Mouse (Mus musculus) heart, adult 18-20 months (tissue): ENCODE data around the gene Slc51a. TPM values are rescaled to one million over a fixed set of nuclear protein-coding genes. Genes with fewer than 3 reads are reported as not detected.

Source experiments
- DNase-seq, 2 experiments: peaks; one replicate each; pipeline ENCODE4 v3.0.0; 2021 to 2022; ENCODE audit warnings: mixed read lengths in 1 of 2
- total RNA-seq, 2 experiments: library from RNA; stranded (reverse); gene quantifications; 2 replicates each; pipeline ENCODE4 v1.2.3; 2021

Gene Slc51a
- total RNA-seq, 2 experiments from 2014 or later = 0.32 to 0.85 TPM

DNA sequence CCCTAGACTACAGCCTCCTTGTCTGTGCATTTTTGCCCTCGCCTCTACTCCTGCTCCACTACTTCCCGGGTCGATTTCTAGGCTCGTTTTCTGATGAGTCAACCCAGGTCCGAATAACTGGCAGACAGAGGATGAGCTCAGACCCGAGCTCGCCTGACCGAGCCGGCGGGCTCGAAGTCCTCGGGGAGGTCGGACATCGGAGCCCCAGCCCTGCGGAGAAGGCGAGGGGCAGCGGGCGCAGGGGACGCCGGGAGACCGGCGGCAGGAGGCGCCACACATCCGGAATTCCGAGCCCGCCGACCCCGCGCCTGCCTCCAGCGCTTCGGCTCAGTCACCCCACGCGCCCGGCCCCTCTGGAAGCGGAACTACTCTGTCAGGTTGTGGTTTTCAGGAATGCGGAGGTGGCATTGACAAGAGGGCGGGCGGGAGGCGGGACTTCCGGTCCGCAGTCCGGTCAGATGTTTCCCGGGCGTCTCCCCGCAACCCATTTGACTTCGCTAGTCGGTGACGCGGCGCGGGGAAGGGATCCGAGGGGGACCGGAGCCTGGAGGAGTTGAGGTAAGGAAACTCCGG lies 57.1 kb downstream of the Slc51a start, which contains the start of gene Pcyt1a:
TSS of gene Pcyt1a (plus strand) at position 448 of the 573 bp plus-strand sequence.
- DNase-seq = peak; percentile 90 to 93

- DNase-seq = no peak
These were observed 60.2 kb downstream of the Slc51a start for GRCm38 (mm10) chr16:32427506-32427905.

Other genes starting within 250 kb of the Slc51a start
- 10 to 100 TPM; 12.1 to 12.6 TPM for gene Fbxo45, start 240.7 kb downstream of the Slc51a start, total RNA-seq
- 1 to 10 TPM; 6.9 to 7.4 TPM for gene Wdr53, start 240.7 kb downstream of the Slc51a start, total RNA-seq
- gene Smco1, start 216.4 kb downstream of the Slc51a start, total RNA-seq = 10 to 100 TPM; 22.5 to 25.3 TPM
- 10 to 100 TPM; 12.6 to 12.8 TPM for gene Rnf168, start 210.4 kb downstream of the Slc51a start, total RNA-seq
- 10 to 100 TPM; 22.4 to 28.3 TPM for gene Ubxn7, start 155.6 kb downstream of the Slc51a start, total RNA-seq
- not detected for gene Tm4sf19, start 87.4 kb downstream of the Slc51a start, total RNA-seq
- 1 to 10 TPM; 5.1 to 6.8 TPM for gene Tctex1d2, start 68.2 kb downstream of the Slc51a start, total RNA-seq
- 100 to 1,000 TPM; 121 to 128 TPM for gene Pcyt1a, start 57.0 kb downstream of the Slc51a start, total RNA-seq
- not detected for gene Zdhhc19, start 8.4 kb upstream of the Slc51a start, total RNA-seq
- gene Tfrc, start 121.0 kb upstream of the Slc51a start, total RNA-seq = 10 to 100 TPM; 27.1 to 57.1 TPM
- gene Tnk2, start 156.0 kb upstream of the Slc51a start, total RNA-seq = 10 to 100 TPM; 20.5 to 22.0 TPM
- under 1 TPM; 0.35 to 0.44 TPM for gene Muc4, start 248.0 kb upstream of the Slc51a start, total RNA-seq